Mouse (Mus musculus) CH12.LX (cell line): ENCODE data around the gene Rb1. TPM values are rescaled to one million over a fixed set of nuclear protein-coding genes. Genes with fewer than 3 reads are reported as not detected.

Experiments used
- DNase-seq: peaks from one replicate; pipeline ENCODE4 v3.0.0-alpha.2; 2013; ENCODE audit errors: extremely low read depth
- H3K27ac ChIP-seq: 2 replicates; pipeline ENCODE4 v1.5.1; 2012; ENCODE audit warnings: low read depth, mild to moderate bottlenecking, control low read depth, moderate library complexity; ENCODE audit not compliant: insufficient read depth
- H3K27me3 ChIP-seq: replicated peaks from 2 replicates; pipeline ENCODE3; 2012; ENCODE audit warnings: inconsistent platforms
- H3K36me3 ChIP-seq, 2 experiments: replicated peaks in 1 of 2; 2 replicates each; pipeline versions ENCODE3 to v1.6.1; 2012; ENCODE audit warnings: inconsistent platforms in 1 of 2, low read length in 1 of 2, mild to moderate bottlenecking in 1 of 2, mixed read lengths in 1 of 2, moderate library complexity in 1 of 2; ENCODE audit not compliant: control insufficient read depth in 1 of 2, insufficient read depth in 1 of 2
- H3K4me1 ChIP-seq, 2 experiments: 2 replicates each; pipeline ENCODE4 v1.6.1; 2012; ENCODE audit warnings: inconsistent platforms in 1 of 2, moderate library complexity in 1 of 2; ENCODE audit not compliant: insufficient read depth in 2 of 2, control insufficient read depth in 1 of 2
- H3K4me2 ChIP-seq: 2 replicates; pipeline ENCODE4 v1.6.1; 2012; ENCODE audit warnings: low read depth, mild to moderate bottlenecking, control low read depth; ENCODE audit not compliant: poor library complexity, insufficient read depth, severe bottlenecking
- H3K4me3 ChIP-seq, 3 experiments: fragments of 150-350 bp in 1 of 3; sonication (generic) in 1 of 3; replicated peaks in 1 of 3; 2 replicates each; pipeline versions ENCODE3 to v1.5.1; 2011 to 2012; ENCODE audit warnings: low read depth in 2 of 3, low read length in 2 of 3, mild to moderate bottlenecking in 2 of 3, moderate library complexity in 2 of 3, control low read depth in 1 of 3, improper control_type of control experiment in 1 of 3, inconsistent platforms in 1 of 3, mixed read lengths in 1 of 3; ENCODE audit not compliant: poor library complexity in 1 of 3
- H3K79me2 ChIP-seq: replicated peaks from 2 replicates; pipeline ENCODE4 v1.6.1; 2012; ENCODE audit warnings: mild to moderate bottlenecking, moderate library complexity; ENCODE audit not compliant: control insufficient read depth, poor library complexity, insufficient read depth, severe bottlenecking; ENCODE audit errors: extremely low read depth
- H3K9ac ChIP-seq: 2 replicates; pipeline ENCODE4 v1.6.1; 2012; ENCODE audit warnings: low read depth, mild to moderate bottlenecking, control low read depth, moderate library complexity; ENCODE audit not compliant: insufficient read depth
- H3K9me3 ChIP-seq: replicated peaks from 2 replicates; pipeline ENCODE3; 2012; ENCODE audit warnings: low read length, inconsistent platforms, mixed read lengths
- BHLHE40 ChIP-seq: IDR thresholded peaks from 2 replicates; pipeline ENCODE4 v1.6.1; 2011; ENCODE audit warnings: mild to moderate bottlenecking, low read depth, low read length, improper control_type of control experiment
- CHD1 ChIP-seq: IDR thresholded peaks from 2 replicates; pipeline ENCODE4 v1.6.1; 2012; ENCODE audit warnings: low read depth, low read length, improper control_type of control experiment, inconsistent platforms
- CHD2 ChIP-seq: IDR thresholded peaks from 2 replicates; pipeline ENCODE4 v1.6.1; 2011; ENCODE audit warnings: low read length, improper control_type of control experiment
- CTCF ChIP-seq, 2 experiments: IDR thresholded peaks in 1 of 2; conservative IDR thresholded peaks in 1 of 2; 2 replicates each; pipeline ENCODE4 v1.5.1; 2011 to 2012; ENCODE audit warnings: low read depth in 2 of 2, low read length in 2 of 2, improper control_type of control experiment in 1 of 2, inconsistent platforms in 1 of 2, mild to moderate bottlenecking in 1 of 2, moderate library complexity in 1 of 2
- ELF1 ChIP-seq: IDR thresholded peaks from 2 replicates; pipeline ENCODE4 v1.6.1; 2014; ENCODE audit warnings: low read depth, mild to moderate bottlenecking, inconsistent platforms, low read length, improper control_type of control experiment
- EP300 ChIP-seq: IDR thresholded peaks from 2 replicates; pipeline ENCODE4 v1.6.1; 2011; ENCODE audit warnings: low read length, improper control_type of control experiment
- ETS1 ChIP-seq: conservative IDR thresholded peaks from 2 replicates; pipeline ENCODE4 v1.6.1; 2012; ENCODE audit warnings: low read depth, mild to moderate bottlenecking, inconsistent platforms, low read length, improper control_type of control experiment, moderate library complexity
- GABPA ChIP-seq: IDR thresholded peaks from 2 replicates; pipeline ENCODE4 v1.6.1; 2012; ENCODE audit warnings: low read depth, low read length, improper control_type of control experiment, inconsistent platforms; ENCODE audit not compliant: insufficient replicate concordance
- HCFC1 ChIP-seq: IDR thresholded peaks from 2 replicates; pipeline ENCODE4 v1.6.1; 2012; ENCODE audit warnings: low read depth, mild to moderate bottlenecking, inconsistent platforms, low read length, improper control_type of control experiment
- IRF4 ChIP-seq: IDR thresholded peaks from 2 replicates; pipeline ENCODE4 v1.6.1; 2014; ENCODE audit warnings: low read depth, mild to moderate bottlenecking, inconsistent platforms, low read length, improper control_type of control experiment
- JUN ChIP-seq: IDR thresholded peaks from 2 replicates; pipeline ENCODE4 v1.6.1; 2011; ENCODE audit warnings: low read depth, mild to moderate bottlenecking, low read length, improper control_type of control experiment, moderate library complexity; ENCODE audit not compliant: insufficient read depth
- KAT2A ChIP-seq: IDR thresholded peaks from 2 replicates; pipeline ENCODE4 v1.6.1; 2012; ENCODE audit warnings: low read length, improper control_type of control experiment, inconsistent platforms; ENCODE audit not compliant: insufficient replicate concordance
- MAX ChIP-seq: IDR thresholded peaks from 2 replicates; pipeline ENCODE4 v1.6.1; 2011; ENCODE audit warnings: low read length, improper control_type of control experiment
- MAZ ChIP-seq: IDR thresholded peaks from 2 replicates; pipeline ENCODE4 v1.6.1; 2012; ENCODE audit warnings: low read depth, mild to moderate bottlenecking, inconsistent platforms, low read length, improper control_type of control experiment, moderate library complexity
- MEF2A ChIP-seq: IDR thresholded peaks from 2 replicates; pipeline ENCODE4 v1.6.1; 2014; ENCODE audit warnings: low read depth, mild to moderate bottlenecking, inconsistent platforms, low read length, improper control_type of control experiment, borderline replicate concordance
- MXI1 ChIP-seq: IDR thresholded peaks from 2 replicates; pipeline ENCODE4 v1.6.1; 2011; ENCODE audit warnings: mild to moderate bottlenecking, low read depth, low read length, improper control_type of control experiment
- MYC ChIP-seq: IDR thresholded peaks from 2 replicates; pipeline ENCODE4 v1.6.1; 2011; ENCODE audit warnings: low read depth, mild to moderate bottlenecking, improper control_type of control experiment, low read length
- NELFE ChIP-seq: IDR thresholded peaks from 2 replicates; pipeline ENCODE4 v1.6.1; 2011; ENCODE audit warnings: low read depth, low read length, improper control_type of control experiment
- NRF1 ChIP-seq: IDR thresholded peaks from 2 replicates; pipeline ENCODE4 v1.6.1; 2014; ENCODE audit warnings: low read depth, mild to moderate bottlenecking, inconsistent platforms, low read length, improper control_type of control experiment, moderate library complexity
- PAX5 ChIP-seq: IDR thresholded peaks from 2 replicates; pipeline ENCODE4 v1.6.1; 2012; ENCODE audit warnings: low read length, inconsistent platforms, mixed read lengths
- POLR2A ChIP-seq: IDR thresholded peaks from 2 replicates; pipeline ENCODE4 v1.6.1; 2011; ENCODE audit warnings: low read depth, mild to moderate bottlenecking, improper control_type of control experiment, low read length
- POLR2AphosphoS2 ChIP-seq: IDR thresholded peaks from 2 replicates; pipeline ENCODE4 v1.6.1; 2011; ENCODE audit warnings: low read depth, low read length, improper control_type of control experiment
- RAD21 ChIP-seq: IDR thresholded peaks from 2 replicates; pipeline ENCODE4 v1.6.1; 2011; ENCODE audit warnings: low read depth, mild to moderate bottlenecking, low read length, improper control_type of control experiment, moderate library complexity
- SIN3A ChIP-seq: IDR thresholded peaks from 2 replicates; pipeline ENCODE4 v1.6.1; 2012; ENCODE audit warnings: low read length, improper control_type of control experiment, inconsistent platforms
- SMC3 ChIP-seq: IDR thresholded peaks from 2 replicates; pipeline ENCODE4 v1.6.1; 2011; ENCODE audit warnings: low read depth, low read length, improper control_type of control experiment
- TBP ChIP-seq: conservative IDR thresholded peaks from 2 replicates; pipeline ENCODE4 v1.6.1; 2011; ENCODE audit warnings: low read depth, low read length, improper control_type of control experiment
- TCF12 ChIP-seq: IDR thresholded peaks from 2 replicates; pipeline ENCODE4 v1.6.1; 2014; ENCODE audit warnings: low read depth, mild to moderate bottlenecking, inconsistent platforms, low read length, improper control_type of control experiment
- UBTF ChIP-seq: IDR thresholded peaks from 2 replicates; pipeline ENCODE4 v1.6.1; 2012; ENCODE audit warnings: low read depth, mild to moderate bottlenecking, inconsistent platforms, low read length, improper control_type of control experiment, moderate library complexity
- USF1 ChIP-seq: IDR thresholded peaks from 2 replicates; pipeline ENCODE4 v1.6.1; 2014; ENCODE audit warnings: low read depth, mild to moderate bottlenecking, inconsistent platforms, low read length, improper control_type of control experiment
- USF2 ChIP-seq: conservative IDR thresholded peaks from 2 replicates; pipeline ENCODE4 v1.6.1; 2011; ENCODE audit warnings: low read depth, low read length, improper control_type of control experiment
- ZC3H11A ChIP-seq: IDR thresholded peaks from 2 replicates; pipeline ENCODE4 v1.6.1; 2012; ENCODE audit warnings: low read depth, mild to moderate bottlenecking, inconsistent platforms, low read length, improper control_type of control experiment
- ZKSCAN1 ChIP-seq: IDR thresholded peaks from 2 replicates; pipeline ENCODE4 v1.6.1; 2012; ENCODE audit warnings: low read depth, inconsistent platforms, low read length, improper control_type of control experiment, borderline replicate concordance
- ZMIZ1 ChIP-seq: IDR thresholded peaks from 2 replicates; pipeline ENCODE4 v1.6.1; 2012; ENCODE audit warnings: low read depth, mild to moderate bottlenecking, inconsistent platforms, low read length, improper control_type of control experiment
- ZNF384 ChIP-seq: IDR thresholded peaks from 2 replicates; pipeline ENCODE4 v1.6.1; 2012; ENCODE audit warnings: low read depth, low read length, improper control_type of control experiment, inconsistent platforms
- dilution Hi-C: fragments of 300-500 bp; cut with MboI; formaldehyde crosslinking; loops from 2 replicates; pipeline ENCODE4 v1.14.3; 2020; ENCODE audit warnings: low sequenced_read_pairs; ENCODE audit not compliant: extremely low pct_unique_long_range_greater_than_20kb, extremely low pct_ligation_motif_present
- in situ Hi-C: fragments of 300-500 bp; cut with MboI; formaldehyde crosslinking; loops from 3 replicates; pipeline ENCODE4 v1.14.3; 2019; ENCODE audit warnings: low sequenced_read_pairs, low pct_ligation_motif_present, low pct_unique_long_range_greater_than_20kb, mixed read lengths
- polyA plus RNA-seq: library from polyadenylated mRNA; unstranded; fragments of >175 nt; gene quantifications from 2 replicates; pipeline ENCODE4 v1.2.1, GENCODE M21; 2012; ENCODE audit warnings: low read depth; ENCODE audit not compliant: insufficient read length
- total RNA-seq, 2 experiments: library from RNA; depleted of rRNA; stranded (reverse); fragments of 300-350 nt in 1 of 2; fragments of >200 nt in 1 of 2; gene quantifications; 2 replicates each; pipeline ENCODE4 v1.2.3; 2012 to 2014

Rb1 gene
- total and polyA plus RNA-seq, 3 experiments: 13.6 to 16.7 (median 15.2) TPM

GRCm38 (mm10) chr14:73239291-73239690, 86.3 kb downstream of the Rb1 start (continued):
- no peak for TF ChIP-seq GABPA
- TF ChIP-seq MYC: 0 out of 2 replicates have a peak, but pooled peaks have one; percentile 5
- no peak for TF ChIP-seq EP300
- TF ChIP-seq MAX: no peak
- no peak for TF ChIP-seq PAX5
- TF ChIP-seq ETS1: no peak
- TF ChIP-seq TBP: no peak
- no peak for TF ChIP-seq KAT2A
- no peak for TF ChIP-seq TCF12
- no peak for TF ChIP-seq MXI1
- no peak for TF ChIP-seq ZKSCAN1
- no peak for TF ChIP-seq UBTF
- TF ChIP-seq NELFE: no peak
- no peak for TF ChIP-seq IRF4
- no peak for TF ChIP-seq MEF2A
- no peak for TF ChIP-seq CHD2
- TF ChIP-seq SIN3A: peak; percentile 3; the same call in 1 of the 2 replicates
- no peak for TF ChIP-seq ZMIZ1

GRCm38 (mm10) chr14:73238498-73239250, 86.9 kb downstream of the Rb1 start:
- peaks cover 2% of the 10 kb centered on the region for H3K9me3 ChIP-seq
- peak overlapping the region; percentile 26 for H3K27ac ChIP-seq
- H3K79me2 ChIP-seq: peaks cover 3% of the 10 kb centered on the region
- peak overlapping the region; percentile 41; the same call in 1 of the 2 replicates for H3K4me2 ChIP-seq
- H3K4me3 ChIP-seq: peak overlapping the region; percentile 59 to 93 (median 66)
- peak overlapping the region; percentile 55 for H3K9ac ChIP-seq
- peaks cover 0 to 21% of the 10 kb centered on the region in 2 experiments; a peak in 2 of 4 replicates for H3K4me1 ChIP-seq
- in situ Hi-C loops (loop anchor here (10.0 kb wide), 2 partner anchors 64 to 104 kb away; no protein-coding TSS in a partner anchor), dilution Hi-C loops (no loop called here)
- DNase-seq: peak; percentile 55
- peaks cover 0 to 8% of the 10 kb centered on the region in 2 experiments for H3K36me3 ChIP-seq
- H3K27me3 ChIP-seq: no peaks in the 10 kb centered on the region
- no peak for TF ChIP-seq RAD21
- no peak for TF ChIP-seq JUN
- TF ChIP-seq SMC3: no peak
- TF ChIP-seq ELF1: peak; percentile 47; the same call in 1 of the 2 replicates
- no peak for TF ChIP-seq PAX5
- no peak for TF ChIP-seq POLR2A
- TF ChIP-seq UBTF: peak; percentile 89
- peak; percentile 36 for TF ChIP-seq EP300
- TF ChIP-seq ZKSCAN1: no peak
- no peak for TF ChIP-seq POLR2AphosphoS2
- peak; percentile 60; the same call in 1 of the 2 replicates for TF ChIP-seq MYC
- TF ChIP-seq ZC3H11A: no peak
- TF ChIP-seq ZNF384: no peak
- peak; percentile 85 for TF ChIP-seq CHD1
- TF ChIP-seq KAT2A: 0 out of 2 replicates have a peak, but pooled peaks have one; percentile 33
- TF ChIP-seq ZMIZ1: peak; percentile 23; the same call in 1 of the 2 replicates
- TF ChIP-seq NRF1: no peak
- no peak for TF ChIP-seq IRF4
- no peak for TF ChIP-seq USF2
- TF ChIP-seq CTCF (conservative IDR thresholded peaks at IDR 0.05 in 1 of 2, IDR thresholded peaks at IDR 0.05 in 1 of 2; ENCODE audit: low read depth in 2 of 2, low read length in 2 of 2): no peak
- 0 out of 2 replicates have a peak, but pooled peaks have one; percentile 35 for TF ChIP-seq HCFC1
- TF ChIP-seq BHLHE40: 0 out of 2 replicates have a peak, but pooled peaks have one; percentile 24
- peak; percentile 21; the same call in 1 of the 2 replicates for TF ChIP-seq SIN3A
- no peak; the same call in 1 of the 2 replicates for TF ChIP-seq MXI1
- TF ChIP-seq MAZ: 0 out of 2 replicates have a peak, but pooled peaks have one; percentile 28
- no peak for TF ChIP-seq USF1
- no peak for TF ChIP-seq GABPA
